ENCODE assay signal across 14 mouse cellular contexts in the genomic region with DNA sequence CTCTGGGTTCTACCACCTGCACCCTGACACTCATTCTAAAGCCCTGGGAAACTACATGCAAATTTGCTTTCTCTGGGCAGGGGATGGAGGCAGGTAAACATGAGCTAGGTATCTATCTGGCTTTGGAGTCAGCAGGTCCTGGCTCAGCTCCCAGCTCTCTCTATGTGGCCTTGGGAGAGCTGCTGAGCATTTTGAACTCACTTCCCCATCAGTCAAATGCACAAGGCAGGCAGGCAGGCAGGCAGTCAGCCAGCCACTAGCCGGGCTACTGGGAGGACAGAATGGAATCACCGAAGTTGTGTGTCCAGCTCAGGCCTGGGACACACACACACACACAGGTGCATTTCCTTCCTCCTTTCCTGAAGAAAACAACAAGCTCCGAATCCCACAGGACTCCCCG. TPM values are rescaled to one million over a fixed set of nuclear protein-coding genes. Genes with fewer than 3 reads are reported as not detected.
DNase-seq lines count a peak whose midpoint lies in the region; ATAC-seq and TF ChIP-seq lines count a peak whose summit lies in the region.
"Had no signal": no experiment of that assay in that cellular context is flagged by ENCODE, and none has a peak within 500 bp of the region (broad histone marks: within the 10 kb centered on the region; RNA-seq: fewer than 3 reads in every experiment).

No protein-coding gene starts in this region.

- peaks cover 56% of the 10 kb centered on the region for H3K4me1 ChIP-seq in lung, embryonic 16.5 days (replicated peaks; ENCODE audit: control insufficient read depth, insufficient read depth, low read length)
- H3K4me1 ChIP-seq in kidney, postnatal 0 days (replicated peaks; ENCODE audit: insufficient read depth, low read length), result peaks cover 61% of the 10 kb centered on the region

- no peaks in the 10 kb centered on the region for H3K27me3 ChIP-seq in lung, embryonic 16.5 days (ENCODE audit: control insufficient read depth, insufficient read depth, low read depth, low read length)
- no peaks in the 10 kb centered on the region for H3K27me3 ChIP-seq in kidney, postnatal 0 days (ENCODE audit: insufficient read depth, low read length)
- H3K27me3 ChIP-seq: embryonic facial prominence, embryonic 15.5 days; heart, embryonic 15.5 days; liver, embryonic 15.5 days; midbrain, embryonic 15.5 days; Patski had no signal

- H3K9me3 ChIP-seq in lung, embryonic 16.5 days (ENCODE audit: control insufficient read depth, low read length), result no peaks in the 10 kb centered on the region
- H3K9me3 ChIP-seq in kidney, postnatal 0 days (replicated peaks; ENCODE audit: low read length), result no peaks in the 10 kb centered on the region
- H3K9me3 ChIP-seq: embryonic facial prominence, embryonic 15.5 days; heart, embryonic 15.5 days; liver, embryonic 15.5 days; midbrain, embryonic 15.5 days had no signal

- no peak for TF ChIP-seq CTCF in kidney, postnatal 0 days (IDR thresholded peaks at IDR 0.05; ENCODE audit: low read depth)

- no peak for ATAC-seq in cerebellum, adult (ENCODE audit: insufficient number of reproducible peaks, low FRiP score, low TSS enrichment)
- ATAC-seq in lung, embryonic 16.5 days (ENCODE audit: low read depth), result no peak
- ATAC-seq in kidney, postnatal 0 days (replicated peaks; ENCODE audit: low FRiP score, low read depth), result no peak
- ATAC-seq: inflammation-experienced regulatory T-cells, adult 6 months; midbrain, embryonic 15.5 days had no signal

- no peak overlapping the region for H3K4me2 ChIP-seq in lung, embryonic 16.5 days (ENCODE audit: low read depth, low read length)
- H3K4me2 ChIP-seq in kidney, postnatal 0 days (ENCODE audit: low read length), result no peak overlapping the region
- H3K4me2 ChIP-seq: embryonic facial prominence, embryonic 15.5 days; heart, embryonic 15.5 days; liver, embryonic 15.5 days; midbrain, embryonic 15.5 days had no signal

- H3K27ac ChIP-seq in lung, embryonic 16.5 days (ENCODE audit: low read length), result peak overlapping the region; percentile 47; the same call in 1 of the 2 replicates
- H3K27ac ChIP-seq in kidney, postnatal 0 days, result peak overlapping the region; percentile 70
- H3K27ac ChIP-seq: embryonic facial prominence, embryonic 15.5 days; heart, embryonic 15.5 days; liver, embryonic 15.5 days; midbrain, embryonic 15.5 days had no signal

- DNase-seq in cerebellum, adult 9-10 months, result peak; percentile 44
- DNase-seq in lung, adult 18-20 months, result no peak
- peak; percentile 47 for DNase-seq in brain, adult 2 months (ENCODE audit: low read depth, low spot score)
- DNase-seq in kidney, postnatal 0 days (ENCODE audit: low spot score), result no peak
- DNase-seq in spleen, postnatal 10 days (ENCODE audit: low spot score in 2 of 2), result no peak
- DNase-seq in testis, postnatal 10 days (ENCODE audit: low spot score), result no peak

- 60% methylated on average over 4 of the region's 4 CpGs for WGBS in lung, embryonic 16.5 days
- 57% methylated on average over 4 of the region's 4 CpGs for WGBS in kidney, postnatal 0 days

- H3K9ac ChIP-seq in lung, embryonic 16.5 days (ENCODE audit: low read length), result no peak overlapping the region
- no peak overlapping the region for H3K9ac ChIP-seq in kidney, postnatal 0 days (ENCODE audit: low read depth, low read length)
- H3K9ac ChIP-seq: embryonic facial prominence, embryonic 15.5 days; heart, embryonic 15.5 days; liver, embryonic 15.5 days; midbrain, embryonic 15.5 days had no signal

- no peak overlapping the region for H3K4me3 ChIP-seq in lung, embryonic 16.5 days (ENCODE audit: low read length)
- H3K4me3 ChIP-seq in kidney, postnatal 0 days (replicated peaks; ENCODE audit: low read depth, low read length), result no peak overlapping the region
- H3K4me3 ChIP-seq: embryonic facial prominence, embryonic 15.5 days; heart, embryonic 15.5 days; liver, embryonic 15.5 days; midbrain, embryonic 15.5 days had no signal

- H3K36me3 ChIP-seq in lung, embryonic 16.5 days (ENCODE audit: control insufficient read depth, insufficient read depth, low read length), result no peaks in the 10 kb centered on the region
- H3K36me3 ChIP-seq in kidney, postnatal 0 days (ENCODE audit: insufficient read depth, low read length), result no peaks in the 10 kb centered on the region
- H3K36me3 ChIP-seq: embryonic facial prominence, embryonic 15.5 days; heart, embryonic 15.5 days; liver, embryonic 15.5 days; midbrain, embryonic 15.5 days had no signal

RNA-seq across cellular contexts. Expression of gene Smad3, which starts 58.6 kb away (rescaled TPM):
- 18.0 and 19.5 TPM in 2 replicates for polyA plus RNA-seq in lung, embryonic 16.5 days (2015; fragmentation: Nextera tagmentation; extraction: Ambion mirVana)
- polyA plus RNA-seq in kidney, postnatal 0 days (2015; fragmentation: Nextera tagmentation; extraction: Ambion mirVana), result 19.2 and 20.0 TPM in 2 replicates

Comparison
In these comparisons a context has a peak if more than half of its experiments do, and no peak if none do; other contexts are left out.
1. DNase-seq: peak in cerebellum, adult 9-10 months (single experiment) and brain, adult 2 months (single experiment); none in lung, adult 18-20 months (0 of 2), kidney, postnatal 0 days (single experiment), spleen, postnatal 10 days (0 of 2) and testis, postnatal 10 days (single experiment).